Mouse (Mus musculus) kidney, adult 2 months (tissue): ENCODE data around the gene Eif3c.

ENCODE experiments used
- CTCF ChIP-seq: fragments of 200-500 bp; conservative IDR thresholded peaks from 2 replicates; pipeline ENCODE4 v1.5.1; 2011; ENCODE audit warnings: low read depth, mild to moderate bottlenecking, control low read depth, low read length, moderate library complexity, mixed read lengths; ENCODE audit not compliant: insufficient read depth, insufficient read length
- POLR2A ChIP-seq: fragments of 200-500 bp; IDR thresholded peaks from one replicate; pipeline ENCODE4 v1.6.1; 2011; ENCODE audit warnings: low read depth, low read length, control low read depth

DNA sequence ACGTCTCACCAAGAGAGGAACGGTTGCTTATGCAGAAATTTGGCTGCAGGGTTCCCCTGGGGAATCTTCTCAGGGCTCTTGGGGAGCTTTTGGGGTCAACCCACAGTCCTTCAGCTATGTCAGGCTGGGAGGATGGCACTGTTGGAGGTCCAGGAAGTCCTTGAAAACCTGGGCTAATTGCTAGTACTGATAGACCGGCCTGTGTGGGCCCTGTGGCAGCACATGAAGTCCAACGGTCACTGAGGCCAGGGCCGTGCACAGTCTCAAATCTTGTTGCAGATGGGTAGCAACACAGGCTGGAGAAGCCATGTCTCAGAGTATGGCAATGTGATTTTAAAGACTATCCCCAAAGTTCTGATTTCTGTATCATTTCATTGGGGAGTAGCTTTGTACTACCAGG is 41.6 kb upstream of the Eif3c start:
- TF ChIP-seq CTCF (no peak), POLR2A (no peak)
